Mouse (Mus musculus) limb, embryonic 15.5 days (tissue): ENCODE data around the gene Glrx5. TPM values are rescaled to one million over a fixed set of nuclear protein-coding genes. Genes with fewer than 3 reads are reported as not detected.

ENCODE experiments used
- ATAC-seq: fragments of 200-750 bp; cut with Nextera tagmentation; 2 replicates; pipeline ENCODE4 v1.8.0; 2017; ENCODE audit warnings: low read depth, moderate TSS enrichment; ENCODE audit not compliant: insufficient number of reproducible peaks, low FRiP score, low TSS enrichment
- H3K27ac ChIP-seq: fragments of 300-500 bp; sonication (generic); 2 replicates; pipeline ENCODE4 v1.5.1; 2015; ENCODE audit warnings: moderate library complexity, mild to moderate bottlenecking, inconsistent platforms
- H3K27me3 ChIP-seq: fragments of 300-500 bp; sonication (generic); 2 replicates; pipeline ENCODE4 v1.6.1; 2015; ENCODE audit warnings: inconsistent platforms
- H3K36me3 ChIP-seq: fragments of 300-500 bp; sonication (generic); 2 replicates; pipeline ENCODE4 v1.6.1; 2015; ENCODE audit warnings: inconsistent platforms
- H3K4me1 ChIP-seq: fragments of 300-500 bp; sonication (generic); 2 replicates; pipeline ENCODE4 v1.6.1; 2015; ENCODE audit warnings: inconsistent platforms
- H3K4me2 ChIP-seq: fragments of 300-500 bp; sonication (generic); 2 replicates; pipeline ENCODE4 v1.6.1; 2015; ENCODE audit warnings: mild to moderate bottlenecking, inconsistent platforms
- H3K4me3 ChIP-seq: fragments of 300-500 bp; sonication (generic); 2 replicates; pipeline ENCODE4 v1.5.1; 2015; ENCODE audit warnings: mild to moderate bottlenecking, inconsistent platforms
- H3K9ac ChIP-seq: fragments of 300-500 bp; sonication (generic); 2 replicates; pipeline ENCODE4 v1.6.1; 2015; ENCODE audit warnings: inconsistent platforms
- H3K9me3 ChIP-seq: fragments of 300-500 bp; sonication (generic); 2 replicates; pipeline ENCODE4 v1.6.1; 2016; ENCODE audit warnings: inconsistent platforms
- WGBS: fragments of 180-500 bp; shearing (Covaris S2); methylation state at CpG from one replicate; pipeline ENCODE4 v1.1.7; 2015; 5-methylcytosine and 5-hydroxymethylcytosine counted together
- polyA plus RNA-seq: library from polyadenylated mRNA; unstranded; fragments of >200 nt; fragmentation: Nextera tagmentation; extraction: Ambion mirVana; gene quantifications from 2 replicates; pipeline ENCODE4 v1.2.1, GENCODE M21; 2015

Gene Glrx5
- polyA plus RNA-seq, 1 experiment from 2014 or later, result 134 TPM

- Histone ChIP-seq H3K9me3 (no peaks in the 10 kb centered on the region; the same call in 1 of the 2 replicates), H3K36me3 (no peaks in the 10 kb centered on the region), H3K27me3 (no peaks in the 10 kb centered on the region), H3K4me3 (no peak overlapping the region), H3K27ac (no peak overlapping the region), H3K9ac (no peak overlapping the region), H3K4me2 (no peak overlapping the region), H3K4me1 (peaks cover 9% of the 10 kb centered on the region; the same call in 1 of the 2 replicates)
- ATAC-seq, result no peak
- 71% methylated on average over 8 of the region's 8 CpGs for WGBS
These were observed 10.9 kb upstream of the Glrx5 start for GRCm38 (mm10) chr12:105021441-105022069.

- no peak for ATAC-seq
- WGBS, result 55% methylated on average over 7 of the region's 7 CpGs
These were observed 10.3 kb upstream of the Glrx5 start for GRCm38 (mm10) chr12:105022141-105022540.

GRCm38 (mm10) chr12:105022776-105023175, 9.7 kb upstream of the Glrx5 start:
- 95% methylated on average over 9 of the region's 9 CpGs for WGBS

More at GRCm38 (mm10) chr12:105022141-105022540, 10.3 kb upstream of the Glrx5 start:
- Histone ChIP-seq H3K9me3 (no peaks in the 10 kb centered on the region; the same call in 1 of the 2 replicates), H3K4me1 (peaks cover 9% of the 10 kb centered on the region; the same call in 1 of the 2 replicates), H3K27ac (no peak overlapping the region), H3K27me3 (no peaks in the 10 kb centered on the region), H3K36me3 (no peaks in the 10 kb centered on the region), H3K4me2 (no peak overlapping the region), H3K4me3 (no peak overlapping the region), H3K9ac (no peak overlapping the region)

GRCm38 (mm10) chr12:105025271-105025946, 7.1 kb upstream of the Glrx5 start:
- Histone ChIP-seq H3K4me2 (no peak overlapping the region), H3K36me3 (peaks cover 18% of the 10 kb centered on the region), H3K9me3 (no peaks in the 10 kb centered on the region; the same call in 1 of the 2 replicates), H3K27ac (no peak overlapping the region), H3K4me1 (no peaks in the 10 kb centered on the region), H3K9ac (no peak overlapping the region), H3K4me3 (no peak overlapping the region), H3K27me3 (no peaks in the 10 kb centered on the region)
- 51% methylated on average over 8 of the region's 8 CpGs for WGBS
- no peak for ATAC-seq

More at GRCm38 (mm10) chr12:105022776-105023175, 9.7 kb upstream of the Glrx5 start:
- no peaks in the 10 kb centered on the region for H3K36me3 ChIP-seq
- peaks cover 9% of the 10 kb centered on the region; the same call in 1 of the 2 replicates for H3K4me1 ChIP-seq
- H3K9ac ChIP-seq, result no peak overlapping the region
- ATAC-seq, result no peak
- H3K9me3 ChIP-seq, result no peaks in the 10 kb centered on the region; the same call in 1 of the 2 replicates
- H3K27ac ChIP-seq, result no peak overlapping the region
- H3K4me2 ChIP-seq, result no peak overlapping the region
- no peak overlapping the region for H3K4me3 ChIP-seq
- H3K27me3 ChIP-seq, result no peaks in the 10 kb centered on the region

GRCm38 (mm10) chr12:105025947-105026586, 6.4 kb upstream of the Glrx5 start:
- Histone ChIP-seq H3K4me2 (no peak overlapping the region), H3K9me3 (no peaks in the 10 kb centered on the region; the same call in 1 of the 2 replicates), H3K9ac (no peak overlapping the region), H3K36me3 (peaks cover 18% of the 10 kb centered on the region), H3K27me3 (no peaks in the 10 kb centered on the region), H3K4me1 (peaks cover 6% of the 10 kb centered on the region), H3K4me3 (no peak overlapping the region), H3K27ac (no peak overlapping the region)
- no peak for ATAC-seq
- 65% methylated on average over 10 of the region's 10 CpGs for WGBS

GRCm38 (mm10) chr12:105027323-105027991, 5.0 kb upstream of the Glrx5 start:
- Histone ChIP-seq H3K27ac (no peak overlapping the region), H3K4me2 (no peak overlapping the region), H3K36me3 (peaks cover 18% of the 10 kb centered on the region), H3K4me1 (peaks cover 10% of the 10 kb centered on the region), H3K27me3 (no peaks in the 10 kb centered on the region), H3K4me3 (no peak overlapping the region), H3K9ac (no peak overlapping the region), H3K9me3 (no peaks in the 10 kb centered on the region; the same call in 1 of the 2 replicates)
- WGBS, result 35% methylated on average over 15 of the region's 15 CpGs
- ATAC-seq, result no peak

GRCm38 (mm10) chr12:105029890-105030289, 2.6 kb upstream of the Glrx5 start:
- peaks cover 18% of the 10 kb centered on the region for H3K36me3 ChIP-seq
- no peak overlapping the region for H3K4me3 ChIP-seq
- no peaks in the 10 kb centered on the region for H3K9me3 ChIP-seq
- no peaks in the 10 kb centered on the region for H3K27me3 ChIP-seq
- H3K4me2 ChIP-seq, result no peak overlapping the region
- no peak for ATAC-seq
- 87% methylated on average over 9 of the region's 9 CpGs for whole genome bisulfite sequencing
- no peak overlapping the region for H3K9ac ChIP-seq
- H3K4me1 ChIP-seq, result peaks cover 30% of the 10 kb centered on the region
- no peak overlapping the region for H3K27ac ChIP-seq

- Histone ChIP-seq H3K4me1 (peaks cover 34% of the 10 kb centered on the region), H3K4me3 (peak overlapping the region; percentile 89), H3K27ac (peak overlapping the region; percentile 59), H3K27me3 (no peaks in the 10 kb centered on the region), H3K36me3 (peaks cover 18% of the 10 kb centered on the region), H3K9me3 (no peaks in the 10 kb centered on the region), H3K9ac (peak overlapping the region; percentile 69), H3K4me2 (peak overlapping the region; percentile 93)
- 7% methylated on average over 37 of the region's 37 CpGs for WGBS
- no peak for ATAC-seq
These were observed 1.1 kb upstream of the Glrx5 start for GRCm38 (mm10) chr12:105031081-105032058.

GRCm38 (mm10) chr12:105032832-105033775, 616 bp downstream of the Glrx5 start:
- peaks cover 34% of the 10 kb centered on the region for H3K4me1 ChIP-seq
- peak; percentile 36 for ATAC-seq
- peak overlapping the region; percentile 84 for H3K4me2 ChIP-seq
- peaks cover 25% of the 10 kb centered on the region for H3K36me3 ChIP-seq
- no peaks in the 10 kb centered on the region for H3K27me3 ChIP-seq
- H3K4me3 ChIP-seq, result peak overlapping the region; percentile 89
- H3K9me3 ChIP-seq, result no peaks in the 10 kb centered on the region
- peak overlapping the region; percentile 75 for H3K9ac ChIP-seq
- peak overlapping the region; percentile 83 for H3K27ac ChIP-seq
- WGBS, result 2% methylated on average over 45 of the region's 45 CpGs
